Comparison of ENCODE assay signal across 24 mouse cellular contexts in genomic region chr11:49241471-49241870, GRCm38 (mm10). TPM values are rescaled to one million over a fixed set of nuclear protein-coding genes. Genes with fewer than 3 reads are reported as not detected.
A peak's percentile ranks its signal among the peaks of the same experiment; 100 is the strongest.
DNase-seq lines count a peak whose midpoint lies in the region; ATAC-seq and TF ChIP-seq lines count a peak whose summit lies in the region.
"Had no signal": no experiment of that assay in that cellular context is flagged by ENCODE, and none has a peak within 500 bp of the region (broad histone marks: within the 10 kb centered on the region; RNA-seq: fewer than 3 reads in every experiment).

No protein-coding gene starts in this region.

- H3K4me1 ChIP-seq in kidney, adult 2 months (ENCODE audit: control insufficient read depth, insufficient read depth, low read length): peaks cover 6% of the 10 kb centered on the region; the same call in 1 of the 2 replicates
- peaks cover 25% of the 10 kb centered on the region for H3K4me1 ChIP-seq in kidney, embryonic 16.5 days (ENCODE audit: insufficient read depth, low read length)
- H3K4me1 ChIP-seq in lung, embryonic 15.5 days: peaks cover 26% of the 10 kb centered on the region

- no peaks in the 10 kb centered on the region for H3K36me3 ChIP-seq in kidney, adult 2 months (ENCODE audit: control insufficient read depth, insufficient read depth, low read length)
- H3K36me3 ChIP-seq in kidney, embryonic 16.5 days (ENCODE audit: insufficient read depth, low read length): no peaks in the 10 kb centered on the region
- no peaks in the 10 kb centered on the region for H3K36me3 ChIP-seq in lung, embryonic 15.5 days
- H3K36me3 ChIP-seq: embryonic facial prominence, embryonic 13.5 days; midbrain, embryonic 10.5 days had no signal

- TF ChIP-seq CTCF in kidney, adult 2 months (conservative IDR thresholded peaks at IDR 0.05; ENCODE audit: insufficient read depth, insufficient read length, low read depth, low read length): no peak

- ATAC-seq in kidney, embryonic 16.5 days (ENCODE audit: low FRiP score, low TSS enrichment): no peak
- no peak for ATAC-seq in lung, embryonic 15.5 days (ENCODE audit: borderline replicate concordance, extremely low read depth, low FRiP score, low TSS enrichment)
- ATAC-seq in megakaryocyte progenitor cell, adult 5-6 weeks (replicated peaks; ENCODE audit: poor library complexity): peak; percentile 9; the same call in 1 of the 2 replicates
- ATAC-seq: forebrain, embryonic 14.5 days had no signal

- DNase-seq in kidney, adult 2 months: peak; percentile 63
- no peak for DNase-seq in lung, postnatal 14 days
- peak; percentile 34 to 40 for DNase-seq in B cell, adult 2 months
- no peak for DNase-seq in frontal cortex, postnatal 14 days (ENCODE audit: low spot score in 2 of 2)
- DNase-seq: adrenal gland, postnatal 14 days; cerebellum, postnatal 10 days; gastrocnemius, postnatal 25 days; heart, postnatal 14 days; right cerebral cortex, postnatal 14 days; spleen, adult 18-20 months had no signal

- H3K27ac ChIP-seq in kidney, adult 2 months (ENCODE audit: insufficient read depth, low read depth, low read length): 0 out of 2 replicates have a peak overlapping the region, but pooled peaks have one; percentile 32
- H3K27ac ChIP-seq in kidney, embryonic 16.5 days (ENCODE audit: low read length): no peak overlapping the region
- H3K27ac ChIP-seq in lung, embryonic 15.5 days: peak overlapping the region; percentile 47; the same call in 1 of the 2 replicates
- H3K27ac ChIP-seq: embryonic facial prominence, embryonic 13.5 days; hindbrain, embryonic 14.5 days; midbrain, embryonic 10.5 days had no signal

- H3K9ac ChIP-seq in kidney, embryonic 16.5 days (replicated peaks; ENCODE audit: low read length): no peak overlapping the region
- no peak overlapping the region for H3K9ac ChIP-seq in lung, embryonic 15.5 days
- H3K9ac ChIP-seq: embryonic facial prominence, embryonic 13.5 days; hindbrain, embryonic 14.5 days had no signal

- H3K27me3 ChIP-seq in kidney, adult 2 months (replicated peaks; ENCODE audit: control insufficient read depth, insufficient read depth, low read length): no peaks in the 10 kb centered on the region
- no peaks in the 10 kb centered on the region for H3K27me3 ChIP-seq in kidney, embryonic 16.5 days (ENCODE audit: insufficient read depth, low read length)
- H3K27me3 ChIP-seq in lung, embryonic 15.5 days: 0 out of 2 replicates have a peak, but pooled peaks cover 3% of the 10 kb centered on the region
- H3K27me3 ChIP-seq: embryonic facial prominence, embryonic 13.5 days had no signal

- H3K4me2 ChIP-seq in kidney, embryonic 16.5 days (replicated peaks; ENCODE audit: low read depth, low read length): no peak overlapping the region
- H3K4me2 ChIP-seq in lung, embryonic 15.5 days: no peak overlapping the region
- H3K4me2 ChIP-seq: embryonic facial prominence, embryonic 13.5 days; heart, embryonic 11.5 days; hindbrain, embryonic 14.5 days; liver, embryonic 11.5 days had no signal

- H3K4me3 ChIP-seq in kidney, adult 2 months (ENCODE audit: insufficient read depth, low read depth, low read length): no peak overlapping the region
- no peak overlapping the region for H3K4me3 ChIP-seq in kidney, embryonic 16.5 days (ENCODE audit: low read length)
- no peak overlapping the region for H3K4me3 ChIP-seq in lung, embryonic 15.5 days
- H3K4me3 ChIP-seq: embryonic facial prominence, embryonic 13.5 days; midbrain, embryonic 10.5 days had no signal

- TF ChIP-seq POLR2A in kidney, adult 2 months (IDR thresholded peaks at IDR 0.05; ENCODE audit: low read depth, low read length): no peak

- WGBS in kidney, adult 2 months: 65% methylated on average over 1 of the region's 1 CpGs
- WGBS in kidney, embryonic 16.5 days: no CpG with 5 or more reads among the region's 1 CpGs
- 14% methylated on average over 1 of the region's 1 CpGs for WGBS in lung, embryonic 15.5 days

- no peaks in the 10 kb centered on the region for H3K9me3 ChIP-seq in kidney, embryonic 16.5 days (ENCODE audit: low read length)
- no peaks in the 10 kb centered on the region for H3K9me3 ChIP-seq in lung, embryonic 15.5 days
- H3K9me3 ChIP-seq: embryonic facial prominence, embryonic 13.5 days; midbrain, embryonic 10.5 days had no signal

RNA-seq across cellular contexts. Expression of gene Mgat1, which starts 2.5 kb away (rescaled TPM):
- 157 and 198 TPM in 2 replicates for polyA plus RNA-seq in kidney, adult 2 months (2012; rRNA removed)
- polyA plus RNA-seq in kidney, embryonic 16.5 days (2015; fragmentation: Nextera tagmentation; extraction: Ambion mirVana): 88.9 and 91.9 TPM in 2 replicates
- 65.0 and 69.6 TPM in 2 replicates for polyA plus RNA-seq in lung, embryonic 15.5 days (2015; fragmentation: Nextera tagmentation; extraction: Ambion mirVana)
- total RNA-seq in megakaryocyte progenitor cell, adult 5-6 weeks (2015): 36.3 and 40.9 TPM in 2 replicates
- total RNA-seq in megakaryocyte progenitor cell, adult 5-6 weeks (2017): 54.2 and 61.9 TPM in 2 replicates

RNA-seq across cellular contexts. Expression of gene Olfr1393, which starts 36.6 kb away (rescaled TPM):
- polyA plus RNA-seq in kidney, adult 2 months (2012; rRNA removed): 0.72 and 1.5 TPM in 2 replicates
- polyA plus RNA-seq in kidney, embryonic 16.5 days (2015; fragmentation: Nextera tagmentation; extraction: Ambion mirVana): not detected in 2 replicates
- polyA plus RNA-seq in lung, embryonic 15.5 days (2015; fragmentation: Nextera tagmentation; extraction: Ambion mirVana): not detected in 2 replicates
- total RNA-seq in megakaryocyte progenitor cell, adult 5-6 weeks (2015): 0.05 TPM in 2 replicates
- not detected in 2 replicates for total RNA-seq in megakaryocyte progenitor cell, adult 5-6 weeks (2017)
- total RNA-seq: adrenal gland, postnatal 14 days had no signal
- polyA plus RNA-seq: C2C12; embryonic facial prominence, embryonic 13.5 days; forebrain, embryonic 14.5 days; heart, embryonic 11.5 days; hindbrain, embryonic 14.5 days; intestine, embryonic 14.5 days; limb, embryonic 11.5 days; liver, embryonic 11.5 days had no signal

RNA-seq across cellular contexts. Expression of gene Zfp62, which starts 38.4 kb away (rescaled TPM):
- polyA plus RNA-seq in kidney, adult 2 months (2012; rRNA removed): 2.0 and 2.6 TPM in 2 replicates
- 45.6 and 46.3 TPM in 2 replicates for polyA plus RNA-seq in kidney, embryonic 16.5 days (2015; fragmentation: Nextera tagmentation; extraction: Ambion mirVana)
- 37.6 and 40.3 TPM in 2 replicates for polyA plus RNA-seq in lung, embryonic 15.5 days (2015; fragmentation: Nextera tagmentation; extraction: Ambion mirVana)
- total RNA-seq in megakaryocyte progenitor cell, adult 5-6 weeks (2015): 59.9 and 71.0 TPM in 2 replicates
- 78.4 and 133 TPM in 2 replicates for total RNA-seq in megakaryocyte progenitor cell, adult 5-6 weeks (2017)

RNA-seq across cellular contexts. Expression of gene Olfr1392, which starts 43.6 kb away (rescaled TPM):
- polyA plus RNA-seq in kidney, adult 2 months (2012; rRNA removed): 0.46 and 0.47 TPM in 2 replicates
- polyA plus RNA-seq in kidney, embryonic 16.5 days (2015; fragmentation: Nextera tagmentation; extraction: Ambion mirVana): not detected in 2 replicates
- polyA plus RNA-seq in lung, embryonic 15.5 days (2015; fragmentation: Nextera tagmentation; extraction: Ambion mirVana): not detected in 2 replicates
- total RNA-seq in megakaryocyte progenitor cell, adult 5-6 weeks (2015): not detected in 2 replicates
- total RNA-seq in megakaryocyte progenitor cell, adult 5-6 weeks (2017): not detected in 2 replicates
- total RNA-seq: adrenal gland, postnatal 14 days; gastrocnemius, postnatal 25 days; heart, postnatal 14 days; layer of hippocampus, postnatal 14 days had no signal
- polyA plus RNA-seq: C2C12; embryonic facial prominence, embryonic 13.5 days; forebrain, embryonic 14.5 days; heart, embryonic 11.5 days; hindbrain, embryonic 14.5 days; intestine, embryonic 14.5 days; limb, embryonic 11.5 days; liver, embryonic 11.5 days had no signal

RNA-seq across cellular contexts. Expression of gene Btnl9, which starts 54.5 kb away (rescaled TPM):
- polyA plus RNA-seq in kidney, adult 2 months (2012; rRNA removed): 6.4 and 7.5 TPM in 2 replicates
- polyA plus RNA-seq in kidney, embryonic 16.5 days (2015; fragmentation: Nextera tagmentation; extraction: Ambion mirVana): 4.4 and 4.6 TPM in 2 replicates
- 0.48 and 1.1 TPM in 2 replicates for polyA plus RNA-seq in lung, embryonic 15.5 days (2015; fragmentation: Nextera tagmentation; extraction: Ambion mirVana)
- total RNA-seq in megakaryocyte progenitor cell, adult 5-6 weeks (2015): 3.8 and 7.1 TPM in 2 replicates
- 7.5 and 13.9 TPM in 2 replicates for total RNA-seq in megakaryocyte progenitor cell, adult 5-6 weeks (2017)
- total RNA-seq: midbrain, postnatal 0 days had no signal
- polyA plus RNA-seq: C2C12; forebrain, embryonic 14.5 days; midbrain, embryonic 10.5 days had no signal

Comparison
In these comparisons a context has a peak if more than half of its experiments do, and no peak if none do; other contexts are left out.
1. RNA of gene Zfp62, which starts 38.4 kb away (polyA plus RNA-seq): 45.6 to 46.3 TPM in kidney, embryonic 16.5 days and 37.6 to 40.3 TPM in lung, embryonic 15.5 days; 2.0 to 2.6 TPM in kidney, adult 2 months; every median in the first group is over 10 times any median in the second.
2. DNase-seq: peak in kidney, adult 2 months (single experiment) and B cell, adult 2 months (2 of 2); none in lung, postnatal 14 days (single experiment) and frontal cortex, postnatal 14 days (0 of 2).